ENCODE assay signal across 18 mouse cellular contexts in genomic region chr15:25904435-25905021, GRCm38 (mm10).
A peak's percentile ranks its signal among the peaks of the same experiment; 100 is the strongest.
DNase-seq lines count a peak whose midpoint lies in the region; ATAC-seq and TF ChIP-seq lines count a peak whose summit lies in the region.
"Had no signal": no experiment of that assay in that cellular context is flagged by ENCODE, and none has a peak within 500 bp of the region (broad histone marks: within the 10 kb centered on the region; RNA-seq: fewer than 3 reads in every experiment).

No protein-coding gene starts in this region.

- H3K9ac ChIP-seq in forebrain, embryonic 14.5 days (ENCODE audit: low read length), result no peak overlapping the region
- H3K9ac ChIP-seq in forebrain, embryonic 12.5 days, result no peak overlapping the region
- H3K9ac ChIP-seq in heart, embryonic 15.5 days, result no peak overlapping the region
- H3K9ac ChIP-seq: stomach, embryonic 15.5 days had no signal

- ATAC-seq in forebrain, embryonic 14.5 days, result no peak
- ATAC-seq in forebrain, embryonic 12.5 days (ENCODE audit: low FRiP score), result no peak
- ATAC-seq in heart, embryonic 15.5 days (replicated peaks; ENCODE audit: insufficient number of reproducible peaks, insufficient read depth, low FRiP score, low read depth), result no peak
- ATAC-seq: intestine, postnatal 0 days; Patski had no signal

- peaks cover 35% of the 10 kb centered on the region for H3K79me2 ChIP-seq in myocyte (ENCODE audit: control insufficient read depth, insufficient read depth)

- H3ac ChIP-seq in myocyte (ENCODE audit: control insufficient read depth, insufficient read length), result no peak overlapping the region

- H3K27me3 ChIP-seq in forebrain, embryonic 14.5 days (replicated peaks; ENCODE audit: control insufficient read depth, insufficient read depth, low read length), result no peaks in the 10 kb centered on the region
- no peaks in the 10 kb centered on the region for H3K27me3 ChIP-seq in forebrain, embryonic 12.5 days
- no peaks in the 10 kb centered on the region for H3K27me3 ChIP-seq in heart, embryonic 15.5 days
- H3K27me3 ChIP-seq in myocyte (ENCODE audit: control insufficient read depth, insufficient read depth, insufficient read length), result no peaks in the 10 kb centered on the region
- H3K27me3 ChIP-seq: Patski; stomach, embryonic 15.5 days had no signal

- DNase-seq in forebrain, embryonic 14.5 days (ENCODE audit: low spot score), result peak; percentile 35
- DNase-seq in heart, adult 11 months, result no peak
- DNase-seq in cerebellum, adult 9-10 months, result peak; percentile 33
- DNase-seq in lung, postnatal 36 days, result no peak
- no peak for DNase-seq in thymus, postnatal 0 days (ENCODE audit: low spot score)
- DNase-seq: kidney, postnatal 25 days; layer of hippocampus, postnatal 36 days; lung, adult 18-20 months; right cerebral cortex, postnatal 25 days; thymus, postnatal 4 days had no signal

- no peak for TF ChIP-seq POLR2A in myocyte (IDR thresholded peaks at IDR 0.05; ENCODE audit: insufficient read length, low read depth)

- H3K4me2 ChIP-seq in forebrain, embryonic 14.5 days (ENCODE audit: low read length), result no peak overlapping the region
- no peak overlapping the region for H3K4me2 ChIP-seq in forebrain, embryonic 12.5 days
- no peak overlapping the region for H3K4me2 ChIP-seq in heart, embryonic 15.5 days
- peak overlapping the region; percentile 37 for H3K4me2 ChIP-seq in myocyte (ENCODE audit: low read depth)
- H3K4me2 ChIP-seq: stomach, embryonic 15.5 days had no signal

- H3K27ac ChIP-seq in forebrain, embryonic 14.5 days (ENCODE audit: low read depth, low read length), result no peak overlapping the region
- no peak overlapping the region for H3K27ac ChIP-seq in forebrain, embryonic 12.5 days
- peak overlapping the region; percentile 25 for H3K27ac ChIP-seq in heart, embryonic 15.5 days
- H3K27ac ChIP-seq: hindbrain, embryonic 10.5 days; stomach, embryonic 15.5 days had no signal

- H3K9me3 ChIP-seq in forebrain, embryonic 14.5 days (replicated peaks; ENCODE audit: control insufficient read depth, low read length), result no peaks in the 10 kb centered on the region
- no peaks in the 10 kb centered on the region for H3K9me3 ChIP-seq in forebrain, embryonic 12.5 days
- no peaks in the 10 kb centered on the region for H3K9me3 ChIP-seq in heart, embryonic 15.5 days (replicated peaks)
- H3K9me3 ChIP-seq: hindbrain, embryonic 10.5 days; stomach, embryonic 15.5 days had no signal

- no peak overlapping the region for H3K4me3 ChIP-seq in forebrain, embryonic 14.5 days (ENCODE audit: low read depth, low read length)
- no peak overlapping the region for H3K4me3 ChIP-seq in forebrain, embryonic 12.5 days (replicated peaks)
- H3K4me3 ChIP-seq in heart, embryonic 15.5 days, result no peak overlapping the region
- H3K4me3 ChIP-seq in myocyte, result no peak overlapping the region
- H3K4me3 ChIP-seq: hindbrain, embryonic 10.5 days; megakaryocyte, embryonic 14.5 days; stomach, embryonic 15.5 days had no signal

- WGBS in forebrain, embryonic 14.5 days, result 81% methylated on average over 14 of the region's 14 CpGs
- WGBS in forebrain, embryonic 12.5 days, result 87% methylated on average over 14 of the region's 14 CpGs
- 49% methylated on average over 14 of the region's 14 CpGs for WGBS in heart, embryonic 15.5 days

- no peaks in the 10 kb centered on the region for H3K36me3 ChIP-seq in forebrain, embryonic 14.5 days (ENCODE audit: control insufficient read depth, insufficient read depth, low read length)
- no peaks in the 10 kb centered on the region for H3K36me3 ChIP-seq in forebrain, embryonic 12.5 days (replicated peaks)
- no peaks in the 10 kb centered on the region for H3K36me3 ChIP-seq in heart, embryonic 15.5 days
- no peaks in the 10 kb centered on the region for H3K36me3 ChIP-seq in myocyte (ENCODE audit: control insufficient read depth, insufficient read depth)
- H3K36me3 ChIP-seq: hindbrain, embryonic 10.5 days; stomach, embryonic 15.5 days had no signal

- H3K4me1 ChIP-seq in forebrain, embryonic 14.5 days (ENCODE audit: control insufficient read depth, insufficient read depth, low read length), result no peaks in the 10 kb centered on the region
- 0 out of 2 replicates have a peak, but pooled peaks cover 2% of the 10 kb centered on the region for H3K4me1 ChIP-seq in forebrain, embryonic 12.5 days
- peaks cover 4% of the 10 kb centered on the region for H3K4me1 ChIP-seq in heart, embryonic 15.5 days (replicated peaks)
- H3K4me1 ChIP-seq: stomach, embryonic 15.5 days had no signal

TF ChIP-seq in myocyte, 11 proteins besides CTCF, POLR2A, EP300 and RAD21:
- TF ChIP-seq USF1 (IDR thresholded peaks at IDR 0.05; ENCODE audit: low read depth), result peak; percentile 66
- no peak for TF ChIP-seq SRF (IDR thresholded peaks at IDR 0.05; ENCODE audit: control insufficient read depth, insufficient read length, low read depth)

Comparison
In these comparisons a context has a peak if more than half of its experiments do, and no peak if none do; other contexts are left out.
1. DNase-seq: peak in forebrain, embryonic 14.5 days (single experiment) and cerebellum, adult 9-10 months (single experiment); none in heart, adult 11 months (single experiment), lung, postnatal 36 days (single experiment) and thymus, postnatal 0 days (single experiment).